Mouse (Mus musculus): ENCODE measurements at regions not wholly inside any gene's neighbourhood (a gene's known extent, or its start where the extent isn't known, plus 50 kb on each side); places are given as distances from the start of the nearest gene placed in this dataset.
A peak's percentile ranks its signal among the peaks of the same experiment; 100 is the strongest.
"Not testable (repeated sequence)": the region's sequence is repeated elsewhere in the genome, so short reads cannot be mapped to it uniquely, and the experiment has no call there.

- DNase-seq (ENCODE audit: low spot score in 2 of 2) = not testable (repeated sequence)
Measured at GRCm38 (mm10) chr13:13888847-13889246, 65.4 kb upstream of the B3galnt2 start.

- peak; percentile 89 to 99 for DNase-seq (ENCODE audit: low spot score in 2 of 2)
Measured at GRCm38 (mm10) chr13:13889297-13890120, 64.8 kb upstream of the B3galnt2 start.

- DNase-seq (ENCODE audit: low spot score in 2 of 2) = not testable (repeated sequence)
Measured at GRCm38 (mm10) chr13:13902186-13902585, 52.1 kb upstream of the B3galnt2 start.

Data from left cerebral cortex, adult 9 months (tissue).